Mouse (Mus musculus): ENCODE measurements around the gene Scrn1.

DNA sequence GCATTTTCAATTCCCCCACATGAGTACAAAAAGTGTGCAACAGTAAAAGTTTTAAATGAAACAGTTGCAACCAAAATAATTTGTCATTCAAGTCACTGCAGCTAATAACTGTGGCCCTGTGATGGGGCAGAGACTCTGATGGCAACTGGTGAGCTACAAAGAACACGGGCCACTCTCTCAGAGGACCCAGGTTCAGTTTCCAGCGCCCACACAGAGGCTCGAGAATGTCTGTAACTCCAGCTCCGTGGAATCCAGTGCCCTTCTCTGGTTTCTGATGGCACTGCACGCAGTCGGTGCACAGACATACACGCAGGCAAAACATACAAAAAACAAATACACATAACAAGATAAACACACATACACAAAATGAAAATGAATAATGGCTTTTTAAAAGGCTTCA lies 8.6 kb downstream of the Scrn1 start:
- no peak for TF ChIP-seq POLR2A (IDR thresholded peaks at IDR 0.05; ENCODE audit: extremely low read depth, insufficient read depth, low read length)
- TF ChIP-seq CTCF (IDR thresholded peaks at IDR 0.05; ENCODE audit: low read depth, low read length): no peak

Measured in liver, adult 2 months (tissue).